Mouse (Mus musculus) lung, adult 2 months (tissue): ENCODE measurements around the gene Ranbp17. TPM values are rescaled to one million over a fixed set of nuclear protein-coding genes. Genes with fewer than 3 reads are reported as not detected.
A peak's percentile ranks its signal among the peaks of the same experiment; 100 is the strongest.
"Not testable (repeated sequence)": the region's sequence is repeated elsewhere in the genome, so short reads cannot be mapped to it uniquely, and the experiment has no call there.

ENCODE experiments used
- DNase-seq: peaks from one replicate; pipeline ENCODE4 v3.0.0; 2022
- H3K4me1 ChIP-seq: fragments of 200-500 bp; 2 replicates; pipeline ENCODE4 v1.6.1; 2011; ENCODE audit warnings: low read length; ENCODE audit not compliant: control insufficient read depth, insufficient read depth
- H3K4me3 ChIP-seq: fragments of 200-500 bp; replicated peaks from 2 replicates; pipeline ENCODE3; 2011; ENCODE audit warnings: low read depth, mild to moderate bottlenecking, control low read depth, low read length; ENCODE audit errors: extremely low read depth
- CTCF ChIP-seq: fragments of 200-500 bp; IDR thresholded peaks from 2 replicates; pipeline ENCODE4 v1.5.1; 2011; ENCODE audit warnings: mild to moderate bottlenecking, low read length, control low read depth; ENCODE audit not compliant: insufficient read depth
- POLR2A ChIP-seq: fragments of 200-500 bp; IDR thresholded peaks from 2 replicates; pipeline ENCODE4 v1.6.1; 2011; ENCODE audit warnings: low read depth, mild to moderate bottlenecking, control low read depth, low read length, borderline replicate concordance; ENCODE audit errors: extremely low read depth
- WGBS: fragments of 180-500 bp; shearing (Covaris S2); methylation state at CpG from one replicate; pipeline ENCODE4 v1.1.7; 2018; 5-methylcytosine and 5-hydroxymethylcytosine counted together
- polyA plus RNA-seq: library from polyadenylated mRNA; depleted of rRNA; stranded (reverse); fragments of >200 nt; gene quantifications from 2 replicates; pipeline ENCODE4 v1.2.3, GENCODE M21; 2012

The Ranbp17 gene
- polyA plus RNA-seq, 1 experiment = 0.70 TPM

DNA sequence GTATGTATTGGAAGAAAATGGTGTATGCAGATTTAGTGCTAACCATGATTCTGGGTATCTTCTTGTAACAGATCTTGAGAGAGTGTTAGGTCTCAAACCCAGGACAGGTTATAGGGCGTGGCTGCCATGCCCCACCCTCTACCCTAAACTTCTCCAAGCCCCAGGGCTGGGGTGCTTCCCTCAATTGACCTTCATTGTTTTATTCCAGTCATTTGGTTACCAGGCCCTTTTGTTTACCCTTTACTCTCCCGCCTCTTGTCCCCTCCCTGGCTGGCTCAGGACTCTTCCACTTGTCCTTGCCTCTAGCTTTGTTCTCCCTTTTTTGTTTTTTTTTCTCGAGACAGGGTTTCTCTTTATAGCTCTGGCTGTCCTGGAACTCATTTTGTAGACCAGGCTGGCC lies 20.0 kb upstream of the Ranbp17 start:
- 43% methylated on average over 3 of the region's 3 CpGs for WGBS
- TF ChIP-seq POLR2A (no peak), CTCF (no peak)
- H3K4me3 ChIP-seq = no peak overlapping the region

DNA sequence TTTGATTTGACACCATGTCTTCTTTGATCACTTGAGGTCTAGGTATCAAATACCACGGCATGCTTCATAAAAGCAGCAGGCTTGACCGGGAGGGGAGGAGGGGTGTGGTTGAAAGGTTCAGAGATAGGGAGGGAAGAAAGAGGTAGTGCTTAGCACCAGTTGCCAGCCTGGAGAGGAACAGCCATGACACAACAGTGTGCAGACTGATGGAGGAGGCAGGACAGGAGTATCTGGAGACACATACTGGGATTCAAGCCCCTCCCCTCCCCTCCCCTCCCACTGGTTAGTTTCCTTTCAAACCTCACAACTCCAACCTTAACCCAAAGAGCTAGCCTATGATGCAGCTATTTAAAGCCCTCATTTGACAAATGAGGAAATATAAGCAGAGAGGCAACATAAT lies 16.0 kb upstream of the Ranbp17 start:
- 22% methylated on average over 2 of the region's 2 CpGs for WGBS
- H3K4me1 ChIP-seq = no peaks in the 10 kb centered on the region
- TF ChIP-seq CTCF (no peak), POLR2A (no peak)
- no peak for DNase-seq
- H3K4me3 ChIP-seq = no peak overlapping the region

More for the DNA sequence above, 20.0 kb upstream of the Ranbp17 start:
- DNase-seq = no peak
- H3K4me1 ChIP-seq = no peaks in the 10 kb centered on the region

DNA sequence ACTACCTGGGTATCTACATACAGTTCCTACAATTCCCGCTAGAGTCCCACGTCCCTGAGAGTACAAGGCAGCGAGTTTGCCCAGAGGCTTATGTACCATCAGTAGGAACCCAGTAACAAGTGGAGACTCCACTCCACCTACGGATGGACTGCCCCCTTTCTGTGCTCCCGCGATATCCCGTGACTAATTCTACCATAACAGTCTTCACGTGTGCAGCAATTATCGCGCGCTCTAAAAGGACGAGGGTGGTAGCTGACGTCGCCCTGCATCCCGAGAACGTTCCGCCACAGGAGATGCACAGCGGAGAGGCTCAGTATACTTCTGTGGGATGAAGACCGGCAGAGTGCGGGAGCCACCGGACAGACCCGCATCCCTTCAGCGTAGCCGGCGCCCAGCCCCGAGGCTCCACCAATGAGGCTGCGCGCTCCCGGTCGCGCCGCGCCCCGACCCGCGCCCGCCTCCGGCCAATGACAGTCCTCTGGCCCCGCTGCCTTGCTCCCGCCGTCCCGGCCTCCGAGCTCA lies 631 bp downstream of the Ranbp17 start:
- TF ChIP-seq CTCF (no peak), POLR2A (no peak)
- WGBS = 1% methylated on average over 43 of the region's 43 CpGs
- H3K4me1 ChIP-seq = peaks cover 2% of the 10 kb centered on the region; the same call in 1 of the 2 replicates

DNA sequence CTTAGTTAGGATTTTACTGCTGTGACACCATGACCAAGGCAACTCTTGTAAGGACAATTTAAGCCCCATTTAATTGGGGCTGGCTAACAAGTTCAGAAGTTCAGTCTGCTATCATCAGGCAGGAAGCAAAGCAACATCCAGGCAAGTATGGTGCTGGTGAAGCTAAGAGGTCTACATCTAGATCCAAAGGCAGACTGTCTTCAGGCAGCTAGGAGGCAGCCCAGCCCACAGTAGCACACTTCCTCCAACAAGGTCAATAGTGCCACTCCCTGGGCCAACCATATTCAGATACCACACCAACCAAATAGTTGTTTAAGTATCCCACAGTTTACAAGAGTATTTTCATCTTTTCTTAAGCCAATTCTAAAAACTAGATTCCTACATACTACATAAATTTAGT lies 4.1 kb downstream of the Ranbp17 start:
- Histone ChIP-seq H3K4me1 (peaks cover 2% of the 10 kb centered on the region; the same call in 1 of the 2 replicates), H3K4me3 (no peak overlapping the region)
- TF ChIP-seq POLR2A = no peak
- no peak for TF ChIP-seq CTCF
- DNase-seq = no peak

More for the DNA sequence above, 631 bp downstream of the Ranbp17 start:
- peak overlapping the region; percentile 58 for H3K4me3 ChIP-seq
- peak; percentile 35 for DNase-seq

DNA sequence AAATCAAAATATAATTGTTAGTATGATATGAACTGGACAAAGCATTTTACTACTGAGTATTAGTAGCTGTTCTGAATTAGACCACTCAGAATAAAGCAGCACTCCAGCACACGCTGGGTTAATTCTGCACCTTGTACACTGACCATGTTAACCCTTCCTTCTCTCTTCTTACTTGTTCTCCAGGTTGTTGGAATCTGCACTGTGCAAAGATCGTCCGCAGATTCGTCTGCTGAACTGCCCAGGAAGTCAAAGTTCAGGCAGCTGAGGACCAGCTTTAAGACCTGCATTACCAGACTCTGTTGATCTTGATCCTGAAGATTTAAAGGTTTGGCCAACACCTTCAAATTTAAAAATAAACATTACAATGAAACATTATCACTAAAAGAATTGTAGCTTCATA lies 27.8 kb downstream of the Ranbp17 start:
- TF ChIP-seq POLR2A (no peak), CTCF (no peak)
- no peak for DNase-seq
- 68% methylated on average over 4 of the region's 4 CpGs for WGBS

DNA sequence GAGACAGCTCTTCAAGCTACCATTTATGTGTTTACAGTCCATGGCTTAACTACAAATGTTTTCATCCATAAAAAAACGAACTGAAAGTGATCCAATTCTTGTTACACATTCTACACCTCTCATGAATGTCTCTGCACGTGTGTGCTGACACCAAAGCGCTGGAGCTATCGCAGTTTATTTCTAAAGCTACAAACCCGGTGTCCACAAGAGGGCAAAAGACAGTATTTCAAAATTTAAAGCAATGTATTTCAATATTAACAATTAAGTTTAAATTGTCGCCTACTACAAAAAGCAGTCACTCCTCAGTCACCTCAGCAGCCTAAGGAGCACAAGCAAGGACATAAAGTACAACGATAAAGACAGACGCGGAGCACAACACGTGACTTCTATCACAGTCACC lies 33.1 kb downstream of the Ranbp17 start:
- H3K4me3 ChIP-seq = no peak overlapping the region
- 72% methylated on average over 10 of the region's 10 CpGs for WGBS
- no peaks in the 10 kb centered on the region for H3K4me1 ChIP-seq
- TF ChIP-seq CTCF (no peak), POLR2A (no peak)
- DNase-seq = no peak

More for the DNA sequence above, 27.8 kb downstream of the Ranbp17 start:
- Histone ChIP-seq H3K4me1 (no peaks in the 10 kb centered on the region), H3K4me3 (no peak overlapping the region)

DNA sequence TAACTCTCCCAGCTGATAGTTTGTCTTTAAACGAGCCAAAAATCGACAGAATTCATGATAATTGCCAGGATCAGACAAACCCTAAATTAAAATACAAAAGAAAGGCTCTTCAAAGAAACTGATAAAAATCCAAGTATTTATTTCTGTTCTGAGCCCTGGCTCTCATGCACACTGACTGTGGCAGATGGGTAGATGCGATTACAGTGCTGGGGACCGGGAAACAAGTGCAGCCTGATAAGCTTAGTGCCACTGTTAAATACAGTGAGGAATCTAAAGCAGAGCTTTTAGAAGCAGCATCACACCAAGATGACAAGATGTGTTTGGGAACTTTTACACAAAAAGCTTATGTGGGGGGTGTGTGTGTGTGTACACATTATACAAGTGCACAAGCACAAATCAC lies 34.3 kb downstream of the Ranbp17 start:
- no peak for DNase-seq
- Histone ChIP-seq H3K4me3 (no peak overlapping the region), H3K4me1 (no peaks in the 10 kb centered on the region)
- TF ChIP-seq POLR2A (no peak), CTCF (no peak)
- 85% methylated on average over 4 of the region's 4 CpGs for WGBS

DNA sequence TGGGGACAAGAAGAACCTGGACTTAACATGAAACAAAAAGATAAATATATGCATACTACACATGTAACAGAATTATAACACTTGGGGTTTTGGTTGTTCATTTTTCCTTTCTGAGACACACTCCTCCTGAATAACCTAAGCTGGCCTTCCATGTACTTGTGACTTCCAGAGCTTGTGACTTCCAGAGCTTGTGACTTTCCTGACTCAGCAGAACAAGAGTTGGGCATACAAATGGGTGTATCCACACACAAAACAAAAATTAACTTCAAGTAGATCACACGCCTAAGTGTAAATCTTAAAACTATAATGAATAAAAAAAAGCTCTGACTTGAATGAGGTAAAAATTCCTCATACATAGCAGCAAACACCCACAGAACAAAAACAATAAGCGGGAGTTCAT lies 36.9 kb downstream of the Ranbp17 start:
- Histone ChIP-seq H3K4me1 (no peaks in the 10 kb centered on the region), H3K4me3 (no peak overlapping the region)
- DNase-seq = no peak
- TF ChIP-seq POLR2A = no peak
- TF ChIP-seq CTCF = no peak
- 91% methylated on average over 2 of the region's 2 CpGs for WGBS

DNA sequence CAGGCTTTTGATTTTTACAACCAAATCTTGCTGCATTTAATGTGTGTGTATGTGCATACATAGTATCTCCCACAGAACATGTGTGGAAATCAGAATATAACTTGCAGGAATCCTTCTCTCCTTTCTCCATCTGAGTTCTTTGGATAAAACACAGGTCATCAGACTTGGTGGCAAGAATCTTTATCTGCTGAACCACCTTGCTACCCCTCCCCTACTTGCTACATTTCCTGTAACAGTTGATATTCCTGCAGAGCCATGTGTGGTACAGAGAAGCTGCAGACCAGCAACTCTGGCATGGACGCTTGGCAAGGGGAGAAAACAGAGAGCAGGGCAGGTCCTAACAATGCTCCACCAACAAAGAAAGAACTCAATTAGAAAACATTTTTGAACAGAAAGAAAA lies 52.4 kb downstream of the Ranbp17 start:
- 63% methylated on average over 1 of the region's 1 CpGs for WGBS
- DNase-seq = no peak
- TF ChIP-seq CTCF (no peak), POLR2A (no peak)
- H3K4me1 ChIP-seq = no peaks in the 10 kb centered on the region
- no peak overlapping the region for H3K4me3 ChIP-seq

DNA sequence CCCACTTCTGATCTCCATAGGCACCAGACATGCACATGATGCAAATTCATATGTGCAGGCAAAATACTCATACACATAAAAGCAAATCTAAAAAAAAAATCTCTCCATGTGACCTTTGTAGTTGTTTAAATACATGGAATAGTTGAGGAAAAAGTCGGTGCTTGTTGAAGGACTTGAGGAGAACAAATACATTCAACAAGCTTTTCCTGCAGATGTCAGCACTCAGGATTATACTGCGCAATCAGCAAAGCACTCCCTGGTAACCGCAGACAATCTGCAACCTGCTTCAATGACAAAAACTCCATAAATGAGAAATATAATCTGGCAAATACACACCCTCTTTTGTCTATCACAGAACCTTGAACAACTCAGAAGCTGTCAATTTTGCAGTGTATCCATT lies 59.5 kb downstream of the Ranbp17 start:
- 65% methylated on average over 3 of the region's 3 CpGs for WGBS
- no peak for DNase-seq
- Histone ChIP-seq H3K4me3 (no peak overlapping the region), H3K4me1 (no peaks in the 10 kb centered on the region)
- TF ChIP-seq POLR2A (no peak), CTCF (no peak)

DNA sequence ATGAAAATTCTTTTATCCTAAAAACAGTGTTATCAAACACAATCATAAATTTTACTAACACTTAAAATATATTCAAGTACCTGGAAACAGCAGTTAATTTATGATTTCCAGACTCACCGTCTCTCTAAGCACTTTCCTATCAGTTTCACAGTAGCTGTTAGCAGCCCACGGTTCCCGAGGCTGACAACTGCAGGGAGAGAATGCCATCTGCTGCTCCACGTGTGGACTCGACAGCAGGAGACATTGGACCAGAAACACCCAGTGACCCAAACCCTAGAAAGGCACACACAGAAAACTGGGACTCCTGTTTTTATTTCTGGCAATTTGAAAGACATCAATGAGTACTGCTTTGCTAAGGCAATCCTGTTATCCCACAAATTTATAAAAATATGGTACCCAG lies 79.7 kb downstream of the Ranbp17 start:
- no peak for TF ChIP-seq CTCF
- TF ChIP-seq POLR2A = no peak

DNA sequence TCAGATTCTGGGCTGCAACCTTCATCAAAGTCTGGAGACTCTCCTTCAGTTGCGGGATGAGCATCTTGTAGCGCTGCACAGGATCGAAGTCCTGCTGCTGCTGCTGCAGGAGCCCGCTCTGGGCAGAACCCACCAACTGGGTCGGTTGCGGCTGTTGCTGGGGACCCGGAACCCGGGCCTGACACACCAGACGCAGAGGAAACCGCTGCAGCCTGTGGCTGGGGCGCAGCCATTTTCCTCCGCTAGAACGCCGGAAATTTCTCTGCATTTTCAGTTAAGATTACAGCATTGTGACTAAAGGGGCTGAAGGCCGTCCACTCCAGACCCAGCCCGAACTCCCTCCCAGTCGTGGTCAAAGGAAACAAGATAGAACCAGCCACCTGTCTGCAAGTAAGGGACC lies 85.3 kb downstream of the Ranbp17 start:
- not testable (repeated sequence) for H3K4me3 ChIP-seq, DNase-seq, H3K4me1 ChIP-seq
- 92% methylated on average over 17 of the region's 17 CpGs for WGBS

More for the DNA sequence above, 79.7 kb downstream of the Ranbp17 start:
- no peaks in the 10 kb centered on the region for H3K4me1 ChIP-seq
- H3K4me3 ChIP-seq = no peak overlapping the region
- WGBS = 36% methylated on average over 5 of the region's 5 CpGs
- DNase-seq = no peak

DNA sequence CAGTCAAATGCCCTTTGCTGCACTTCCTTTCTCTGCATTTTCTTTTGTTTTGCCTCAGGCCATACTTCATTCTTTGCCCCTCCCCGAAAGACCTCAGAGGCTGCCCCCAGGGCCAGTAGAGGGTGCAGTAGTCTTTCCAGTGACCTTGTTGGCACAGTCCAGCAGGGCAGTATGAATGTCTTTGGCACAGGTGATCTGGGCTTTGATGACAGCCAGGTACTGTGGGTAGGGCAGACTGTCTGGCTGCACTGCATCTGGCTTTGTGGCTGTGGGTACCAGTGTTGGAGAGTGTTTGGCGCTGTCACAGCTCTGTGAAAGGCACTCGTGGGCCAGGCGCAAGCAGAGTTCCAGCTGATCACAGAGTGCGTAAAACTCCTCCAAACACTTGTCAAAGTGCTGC lies 85.8 kb downstream of the Ranbp17 start:
- 91% methylated on average over 5 of the region's 5 CpGs for WGBS
- not testable (repeated sequence) for H3K4me3 ChIP-seq, DNase-seq, H3K4me1 ChIP-seq
